Mouse (Mus musculus) layer of hippocampus, adult 18-20 months (tissue): ENCODE measurements around the gene Nipsnap2. TPM values are rescaled to one million over a fixed set of nuclear protein-coding genes. Genes with fewer than 3 reads are reported as not detected.
"Not testable (repeated sequence)": the region's sequence is repeated elsewhere in the genome, so short reads cannot be mapped to it uniquely, and the experiment has no call there.

Source experiments
- DNase-seq, 2 experiments: peaks; one replicate each; pipeline ENCODE4 v3.0.0; 2022; ENCODE audit warnings: low spot score in 2 of 2
- long read RNA-seq: library from polyadenylated mRNA; stranded (forward); transcript quantifications from one replicate; pipeline ENCODE4 v2.0.0, GENCODE M21; 2021
- total RNA-seq, 2 experiments: library from RNA; stranded (reverse); gene quantifications; 2 replicates each; pipeline ENCODE4 v1.2.3; 2021

Nipsnap2 gene
- total RNA-seq, result 10 to 100 TPM; 78.8 to 79.8 TPM
- long read RNA-seq, transcript Nipsnap2-201 (10 exons, 2,112 nt), result major isoform, 151 of 165 reads
- long read RNA-seq, partial matches to known transcripts, result 5 of 165 reads
- long read RNA-seq, other reads (novel, unspliced or antisense), result 9 of 165 reads

DNA sequence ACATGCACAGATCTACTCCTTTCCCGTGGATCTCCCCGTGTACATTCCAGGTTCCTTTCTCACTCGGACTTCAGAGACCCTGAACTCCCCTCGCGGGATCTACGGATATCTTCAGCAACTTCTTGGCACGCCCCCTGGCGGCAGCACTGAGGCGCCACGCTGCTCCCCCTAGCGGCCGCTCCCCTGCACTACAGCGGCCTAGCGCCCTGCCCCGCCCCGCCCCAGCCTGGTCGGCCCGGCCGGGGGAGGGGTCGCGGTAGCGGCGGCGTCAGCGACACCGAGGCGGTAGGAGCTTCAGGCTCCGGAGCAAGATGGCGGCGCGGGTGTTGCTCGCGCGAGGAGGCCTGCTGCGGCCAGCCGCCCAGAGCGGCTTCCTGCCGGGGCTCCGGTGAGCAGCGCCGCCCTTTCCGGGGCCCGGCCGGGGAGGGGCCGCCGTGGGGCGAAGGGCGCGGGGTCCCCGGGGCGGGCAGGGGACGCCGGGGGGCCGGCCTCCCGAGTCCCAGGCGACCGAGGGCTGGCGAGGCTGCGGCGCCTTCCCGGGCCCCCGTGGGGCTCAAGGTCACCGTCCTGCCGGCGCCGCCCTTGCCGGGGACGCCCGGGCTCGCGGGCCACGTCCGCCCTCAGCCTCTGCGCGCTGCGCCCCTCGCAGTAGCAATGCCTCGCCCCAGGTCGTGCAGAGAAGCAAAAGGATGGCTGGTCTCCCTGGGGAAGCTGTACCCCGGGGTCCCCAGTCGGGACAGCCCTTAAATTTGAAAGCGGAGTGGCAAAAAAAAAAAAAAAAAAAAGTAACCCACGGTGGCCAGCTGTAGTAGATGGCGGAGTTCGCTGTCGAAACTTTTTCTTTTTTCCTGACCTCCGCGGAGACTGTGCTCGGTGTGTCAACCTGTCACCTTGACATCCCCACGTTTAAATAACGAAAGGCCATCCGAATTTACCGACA, at the start of gene Nipsnap2:
Gene Nipsnap2 (plus strand): TSS at position 230 of the 940 bp plus-strand sequence.
- peak; percentile 84 to 95 for DNase-seq

DNA sequence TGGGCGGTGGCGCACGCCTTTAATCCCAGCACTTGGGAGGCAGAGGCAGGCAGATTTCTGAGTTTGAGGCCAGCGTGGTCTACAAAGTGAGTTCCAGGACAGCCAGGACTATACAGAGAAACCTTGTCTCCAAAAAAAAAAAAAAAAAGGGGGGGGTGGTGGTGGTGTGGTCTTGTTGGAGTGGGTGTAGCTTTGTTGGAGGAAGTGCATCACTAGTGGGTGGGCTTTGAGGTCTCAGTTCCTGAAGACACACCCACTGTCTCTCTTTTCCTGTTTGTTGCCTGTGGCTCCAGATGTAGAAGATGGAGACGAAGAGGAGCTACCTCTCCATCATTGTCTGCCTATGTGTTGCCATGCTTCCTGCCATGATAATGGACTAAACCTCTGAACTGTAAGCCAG, 39.7 kb upstream of the Nipsnap2 start:
- DNase-seq, result not testable (repeated sequence)

DNA sequence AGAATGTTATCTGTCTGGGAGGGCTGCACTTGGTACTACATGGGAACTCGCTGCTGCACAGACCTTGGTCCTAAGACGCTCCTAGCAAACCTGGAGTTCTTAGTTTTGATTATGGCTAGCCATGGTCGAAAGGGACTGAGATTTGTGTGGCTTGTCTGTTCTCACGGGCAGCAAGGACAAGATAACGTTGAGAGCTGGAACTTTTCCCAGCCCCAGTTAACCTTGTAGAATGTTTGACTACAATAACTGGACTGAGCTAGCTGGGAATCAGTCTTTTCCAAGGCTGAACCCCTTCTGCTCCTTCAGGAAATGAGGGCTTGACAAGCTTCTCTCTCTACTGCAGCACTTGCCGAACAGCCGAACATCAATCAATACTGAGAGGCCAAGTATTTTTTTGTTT, 37.2 kb upstream of the Nipsnap2 start:
- DNase-seq, result no peak

DNA sequence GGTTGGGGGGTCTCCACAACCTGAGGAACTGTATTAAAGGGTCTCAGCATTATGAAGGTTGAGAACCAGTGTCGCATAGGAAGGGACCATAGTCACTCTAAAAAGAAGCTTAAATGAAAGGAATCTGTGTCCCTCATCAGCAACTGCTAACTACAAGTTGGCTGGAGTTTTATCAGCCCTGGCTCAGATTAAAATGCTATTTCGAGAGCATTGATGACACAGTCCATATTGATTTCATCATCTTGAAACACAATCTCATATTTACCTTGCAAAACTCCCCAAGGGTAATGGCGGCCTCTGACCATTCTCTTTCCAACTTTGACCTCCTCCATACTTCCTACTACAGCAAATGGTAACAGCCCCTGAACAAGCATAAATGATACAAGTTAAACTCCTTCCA, 34.3 kb upstream of the Nipsnap2 start:
- no peak for DNase-seq

DNA sequence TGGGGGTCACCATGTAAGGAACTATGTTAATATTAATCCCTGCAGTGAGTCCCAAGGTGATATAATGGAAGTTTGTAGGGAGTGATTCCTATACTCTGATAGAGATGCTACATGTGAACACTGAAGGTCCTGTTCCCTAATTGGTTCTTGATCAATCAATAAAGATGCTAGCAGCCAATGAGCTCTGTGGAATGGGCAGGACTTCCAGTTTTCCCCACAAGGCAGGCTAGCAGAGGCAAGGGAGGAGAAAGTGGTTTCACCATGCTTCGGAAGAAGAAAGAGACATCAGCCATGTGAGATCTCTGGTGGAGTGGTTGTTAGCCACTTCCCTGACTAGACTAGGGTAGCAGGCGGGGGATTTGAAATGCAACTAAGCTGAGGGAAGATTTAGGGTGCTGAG, 24.4 kb upstream of the Nipsnap2 start:
- DNase-seq, result no peak

DNA sequence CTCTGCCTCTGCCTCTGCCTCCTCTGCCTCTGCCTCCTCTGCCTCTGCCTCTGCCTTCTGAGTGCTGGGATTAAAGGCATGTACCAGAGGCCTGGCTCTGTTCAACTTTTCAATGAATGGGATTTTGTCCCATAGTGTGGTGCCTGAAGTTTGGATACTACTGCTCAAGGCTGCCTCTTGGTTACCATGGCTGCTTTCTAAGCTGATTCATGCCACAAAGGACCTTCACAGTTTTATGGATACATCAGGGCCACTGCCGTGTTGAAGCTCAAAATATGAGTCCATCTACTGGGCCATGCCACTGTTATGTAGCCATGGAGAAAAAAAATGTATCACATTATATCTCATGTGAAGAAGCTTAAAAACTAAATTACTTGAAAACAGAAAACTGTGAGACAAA, 23.2 kb upstream of the Nipsnap2 start:
- no peak for DNase-seq

DNA sequence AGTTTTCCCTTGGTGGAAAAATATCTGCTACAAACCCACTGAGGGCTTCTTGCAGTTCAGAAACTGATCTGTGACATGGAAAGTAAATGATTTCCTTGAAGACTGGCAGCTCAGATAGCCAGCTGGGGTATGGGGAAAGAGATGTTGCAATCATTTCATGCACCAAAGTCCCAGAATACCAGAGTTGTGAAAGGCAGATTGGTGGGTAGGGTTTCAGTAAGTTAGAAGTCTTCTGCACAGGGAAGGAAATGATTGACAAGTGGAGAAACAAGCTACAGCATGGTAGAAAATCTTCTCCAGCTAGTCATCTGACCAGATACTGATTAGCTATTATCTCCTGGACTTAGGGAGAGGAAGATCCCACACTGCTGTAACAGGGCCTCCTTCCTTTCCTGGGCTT, 21.5 kb upstream of the Nipsnap2 start:
- DNase-seq, result no peak

DNA sequence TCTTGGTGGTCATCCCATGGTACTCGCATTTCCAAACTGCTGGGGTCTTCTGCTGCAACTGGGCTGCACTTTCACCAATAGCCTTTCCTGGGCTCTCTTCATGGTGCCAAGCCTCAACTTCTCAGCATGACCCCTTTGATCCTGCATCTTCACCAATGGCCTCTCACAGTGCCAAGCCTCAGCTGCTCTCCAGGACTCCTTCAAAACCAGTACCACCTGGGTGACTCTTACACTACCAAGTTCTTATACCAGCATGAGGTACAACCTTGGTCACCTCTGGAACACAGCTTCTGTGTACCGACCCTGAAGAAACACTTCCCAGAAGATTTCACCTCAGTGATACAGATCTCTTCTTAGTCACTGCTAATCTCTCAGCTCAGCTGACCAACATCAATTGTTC, 16.5 kb upstream of the Nipsnap2 start, which contains the start of gene Sept14:
Gene Sept14 (minus strand): TSS at position 101 of the 400 bp plus-strand sequence.
- no peak for DNase-seq

DNA sequence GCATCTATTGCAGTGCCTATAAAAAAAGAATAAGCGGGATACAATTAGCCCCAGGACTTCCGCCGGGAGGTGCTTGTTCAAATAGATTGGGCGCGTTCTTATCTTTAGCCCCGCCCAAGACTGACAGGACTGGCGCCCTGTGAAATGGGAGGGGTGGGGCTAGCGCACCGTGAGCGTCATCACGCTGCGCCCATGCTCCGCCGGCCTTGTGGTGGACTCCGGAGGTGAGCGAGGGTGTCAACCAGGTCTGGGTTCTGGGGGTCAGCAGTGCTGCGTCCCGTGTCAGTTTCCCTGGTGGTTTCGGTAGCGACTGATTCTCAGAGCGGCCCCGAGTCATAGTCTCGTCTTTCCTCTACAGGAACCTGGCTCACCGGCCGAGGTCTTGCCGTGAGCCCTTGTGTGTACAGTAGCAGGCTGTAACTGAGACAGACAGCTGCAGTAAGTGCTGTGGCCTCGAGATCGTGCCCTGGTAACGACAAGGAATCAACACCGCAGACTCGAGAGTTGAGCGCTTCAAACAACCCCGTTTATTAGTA, 9.5 kb upstream of the Nipsnap2 start, which contains the start of gene Mrps17:
Gene Mrps17 (plus strand): TSS at position 172 of the 536 bp plus-strand sequence.
- peak; percentile 88 to 94 for DNase-seq

DNA sequence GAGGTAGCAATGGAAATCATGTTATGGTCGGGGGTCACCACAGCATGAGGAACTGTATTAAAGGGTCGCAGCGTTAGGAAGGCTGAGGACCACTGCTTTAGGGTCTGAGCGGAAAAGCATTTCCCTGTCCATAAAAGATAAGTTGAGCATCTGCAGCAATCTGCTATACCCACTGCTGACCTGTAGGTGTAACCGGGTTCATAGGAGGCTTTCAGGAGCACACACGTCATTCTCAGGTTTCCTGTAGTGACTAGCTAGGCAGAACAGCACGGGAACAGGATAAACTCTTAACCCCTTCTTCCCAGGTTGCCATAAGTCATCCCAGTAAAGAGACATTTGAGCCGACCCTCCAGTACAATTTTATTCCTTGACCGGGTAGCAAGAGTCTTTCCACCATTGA, 7.8 kb upstream of the Nipsnap2 start:
- DNase-seq, result no peak

DNA sequence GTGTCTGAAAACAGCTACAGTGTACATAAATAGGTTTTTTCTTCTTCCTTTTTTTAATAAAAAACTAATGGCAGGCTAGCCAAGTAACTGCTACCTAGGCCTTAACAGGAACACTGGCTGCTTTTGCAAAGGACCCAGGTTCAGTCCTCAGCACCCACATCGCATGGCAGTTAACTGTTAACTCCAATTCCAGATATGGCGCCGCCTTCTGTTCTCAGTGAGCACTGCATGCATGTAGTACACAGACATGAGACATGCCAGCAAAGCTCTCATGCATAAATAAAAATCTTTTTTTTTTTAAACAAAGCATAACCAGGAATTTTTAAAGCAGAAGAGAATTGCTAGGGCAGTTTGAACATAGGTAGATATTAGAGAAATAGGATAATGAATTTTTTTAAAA, 4.7 kb upstream of the Nipsnap2 start:
- DNase-seq, result no peak

DNA sequence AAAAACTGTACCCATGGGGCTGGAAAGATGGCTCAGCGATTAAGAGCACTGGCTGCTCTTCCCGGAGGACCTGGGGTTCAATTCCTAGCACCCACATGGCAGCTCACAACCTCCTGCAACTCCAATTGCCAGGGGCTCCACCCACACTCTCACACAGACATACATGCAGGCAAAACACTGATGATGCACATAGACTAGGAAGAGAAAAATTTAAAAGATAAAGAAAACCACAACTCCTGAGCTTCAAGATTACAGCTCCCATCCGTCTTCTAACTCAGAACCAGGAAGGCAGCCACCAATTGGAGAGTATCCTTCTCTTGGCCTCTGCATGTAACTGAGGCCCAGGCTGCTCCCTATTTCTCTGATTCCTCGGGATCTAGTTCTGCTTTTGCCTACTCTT, 595 bp upstream of the Nipsnap2 start:
- no peak for DNase-seq

DNA sequence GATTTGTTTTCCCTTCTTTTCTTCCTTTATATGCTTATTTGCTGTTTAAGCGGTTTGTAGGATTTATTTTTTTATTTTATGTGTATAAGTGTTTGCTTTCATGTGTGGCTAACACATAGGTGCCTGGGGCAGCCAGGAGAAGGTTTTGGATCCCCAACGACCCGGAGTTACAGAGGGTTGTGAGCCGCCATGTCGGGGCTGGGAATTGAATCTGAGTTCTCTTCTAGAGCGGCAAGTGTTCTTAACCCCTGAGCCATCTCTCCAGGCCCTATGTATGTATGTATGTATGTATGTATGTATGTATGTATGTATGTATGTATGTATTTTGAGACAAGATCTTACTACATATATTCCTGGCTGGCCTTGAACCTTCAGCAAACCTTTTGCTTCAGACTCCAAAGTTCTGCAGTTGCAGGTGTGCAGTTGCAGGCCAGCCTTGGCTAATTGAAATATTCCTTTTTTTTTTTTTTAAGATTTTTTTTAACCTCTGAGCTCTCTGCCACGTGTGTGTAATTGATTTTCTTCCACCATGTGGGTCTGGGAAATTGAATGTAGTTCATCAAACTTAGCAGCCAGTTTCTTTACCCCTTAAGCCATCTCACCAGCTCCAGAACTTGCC, 1.0 kb downstream of the Nipsnap2 start:
- no peak for DNase-seq

DNA sequence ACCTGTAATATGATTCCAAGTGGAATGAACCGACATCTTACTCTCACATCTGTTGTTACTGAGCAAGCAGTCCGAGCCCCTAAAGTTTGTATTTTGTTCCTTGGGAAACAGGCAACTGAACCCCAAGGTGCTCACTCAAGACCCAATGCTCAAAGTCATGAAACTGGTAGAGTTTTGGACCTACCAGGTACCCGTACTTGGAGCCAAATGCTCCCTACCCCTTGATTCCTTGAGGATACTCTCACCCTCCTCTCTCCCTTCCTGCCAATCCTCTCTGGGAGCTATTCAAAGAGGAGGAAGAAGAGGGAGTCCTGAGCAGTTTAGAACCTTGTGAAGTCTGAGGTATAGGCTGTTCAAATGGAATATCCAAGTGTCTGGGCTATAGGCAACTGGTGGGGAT, 1.9 kb downstream of the Nipsnap2 start:
- DNase-seq, result no peak

DNA sequence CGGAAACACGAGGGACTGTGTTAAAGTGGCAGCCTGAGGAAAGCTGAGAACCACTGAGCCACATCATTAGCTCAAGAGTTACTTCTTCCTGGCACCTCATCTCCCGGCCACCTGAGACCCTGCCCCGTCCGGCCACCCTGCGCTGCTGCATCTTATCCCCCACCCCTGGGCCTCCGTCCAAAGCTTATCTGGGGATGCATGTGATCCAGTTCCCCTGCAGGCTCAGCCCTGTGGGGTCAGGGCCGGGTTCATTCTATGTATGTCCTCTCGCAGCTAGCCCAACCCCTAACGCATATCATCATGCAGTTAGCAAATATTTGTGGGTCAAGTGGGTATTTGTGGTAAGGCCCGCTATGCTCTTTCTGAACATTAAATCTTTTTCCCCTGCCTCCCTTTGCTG, 4.4 kb downstream of the Nipsnap2 start:
- no peak for DNase-seq

DNA sequence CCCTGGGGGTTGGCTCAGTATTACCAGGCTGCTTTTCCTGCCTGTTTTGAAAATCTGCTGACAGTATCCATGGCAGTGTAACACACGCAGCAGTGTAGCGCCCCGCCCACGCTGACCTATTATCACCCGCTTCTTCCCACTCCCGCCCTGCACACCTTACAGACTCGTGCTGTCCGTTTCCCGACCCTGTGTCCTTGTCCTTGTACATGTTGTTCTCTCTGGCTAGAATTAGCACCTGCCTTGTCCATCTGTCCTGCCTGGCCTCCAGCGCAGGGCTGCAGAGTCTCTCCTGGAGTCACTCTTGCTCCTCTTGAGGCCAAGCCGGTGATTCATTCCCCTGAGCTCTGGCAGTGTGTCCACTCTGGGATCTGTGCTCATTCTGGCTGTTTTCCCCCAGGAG, 5.5 kb downstream of the Nipsnap2 start:
- DNase-seq, result peak in 1 of 2 experiments; percentile 12

DNA sequence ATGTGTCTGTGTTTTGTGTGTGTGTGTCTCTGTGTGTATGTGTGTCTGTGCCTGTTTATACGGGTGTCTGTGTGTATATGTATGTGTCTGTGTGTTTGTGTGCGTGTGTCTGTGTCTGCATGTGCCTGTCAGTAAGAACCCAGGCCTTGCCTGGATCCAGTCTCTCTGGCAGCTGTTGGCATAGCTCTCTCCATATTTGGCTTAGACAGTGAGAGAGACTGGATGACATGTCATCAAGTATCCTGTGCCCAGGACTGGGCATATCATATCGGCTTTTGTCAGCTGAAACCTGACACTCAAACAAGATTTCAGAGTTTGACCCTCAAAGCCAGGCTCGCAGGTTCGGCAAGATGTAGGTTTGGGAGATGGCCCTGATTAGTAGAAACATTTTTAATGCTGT, 6.2 kb downstream of the Nipsnap2 start:
- no peak for DNase-seq

DNA sequence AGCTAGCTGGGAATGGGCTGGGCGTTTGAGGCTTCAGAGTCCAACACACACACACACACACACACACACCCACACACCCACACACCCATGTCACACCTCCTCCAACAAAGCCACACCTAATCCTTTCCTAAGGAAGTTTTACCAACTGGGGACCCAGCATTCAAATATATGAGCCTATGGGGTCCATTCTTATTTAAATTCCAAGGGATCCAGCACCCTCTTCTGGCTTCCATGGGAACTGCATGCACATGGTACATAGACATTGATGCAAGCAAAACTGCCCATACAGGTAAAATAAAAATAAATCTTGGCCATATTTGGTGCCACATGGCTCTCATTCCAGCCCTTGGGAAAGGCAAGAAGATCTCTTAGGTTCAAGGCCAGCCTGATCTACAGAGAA, 16.1 kb downstream of the Nipsnap2 start:
- DNase-seq, result peak in 1 of 2 experiments; percentile 42

DNA sequence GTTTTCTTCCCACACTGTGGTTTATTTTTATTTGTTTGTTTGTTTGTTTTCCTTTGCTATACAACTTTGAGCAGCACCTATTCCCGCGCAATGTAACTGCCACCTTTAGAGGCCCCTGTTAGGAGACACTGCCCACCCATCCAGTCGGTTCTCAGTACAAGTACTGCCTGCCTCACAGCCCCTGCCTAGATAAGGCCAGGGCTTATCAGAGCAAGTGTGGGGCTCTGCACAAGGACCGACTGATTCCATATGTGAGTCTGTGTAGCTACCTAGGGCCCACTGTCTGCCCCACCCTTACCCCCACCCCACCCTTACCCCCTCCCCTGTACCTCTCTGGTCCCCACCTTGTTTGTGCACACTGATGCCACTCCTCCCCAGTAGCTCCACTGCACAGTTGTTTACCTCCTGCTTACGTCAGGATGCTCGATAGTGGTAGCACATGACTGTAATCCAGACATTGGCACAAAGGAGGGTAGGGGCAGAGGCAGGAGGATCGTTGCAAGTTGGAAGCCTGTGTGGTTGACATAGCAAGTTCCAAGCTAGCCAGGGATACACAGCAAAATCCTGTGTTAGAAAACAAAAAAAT, 18.1 kb downstream of the Nipsnap2 start:
- no peak for DNase-seq

DNA sequence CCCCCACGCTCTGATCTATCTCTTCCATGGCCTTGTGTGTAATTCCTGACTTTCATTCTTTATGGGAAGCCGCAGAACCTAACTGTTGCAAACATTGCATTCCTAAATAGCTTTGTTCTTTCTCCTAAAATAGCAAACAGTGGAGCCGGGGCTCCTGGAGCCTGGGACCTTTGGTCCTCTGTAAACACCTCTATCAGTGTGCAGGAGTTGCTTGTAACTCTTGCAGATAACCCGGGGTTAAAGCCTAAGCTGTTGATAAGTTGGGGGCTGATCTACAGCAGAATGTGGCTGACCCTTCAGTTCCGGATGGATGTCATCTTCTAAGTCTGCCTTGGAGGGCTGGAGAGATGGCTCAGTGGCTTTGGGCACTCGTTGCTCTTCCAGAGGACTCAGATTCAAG, 19.2 kb downstream of the Nipsnap2 start:
- DNase-seq, result no peak

DNA sequence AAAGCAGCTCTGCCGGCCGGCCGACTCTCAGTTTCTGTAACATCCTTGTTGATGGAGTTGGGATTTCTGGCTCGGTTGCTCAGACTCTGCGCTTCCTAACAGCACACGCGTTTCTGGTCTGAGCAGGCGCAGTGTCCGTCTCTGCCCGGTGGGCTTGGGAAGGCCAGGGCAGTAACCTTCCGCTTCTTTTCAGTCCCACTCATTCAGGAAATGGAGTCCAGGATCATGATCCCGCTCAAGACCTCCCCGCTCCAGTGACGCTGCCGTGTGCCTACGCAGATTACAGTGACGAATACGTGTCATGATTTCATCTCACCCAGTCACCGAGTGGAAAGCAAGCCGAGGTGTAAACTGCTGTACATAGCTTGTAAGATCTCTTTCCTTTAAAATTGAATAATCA, 32.0 kb downstream of the Nipsnap2 start:
- DNase-seq, result no peak
